Mouse (Mus musculus): Measurements from ENCODE around the gene Stat4. TPM values are rescaled to one million over a fixed set of nuclear protein-coding genes. Genes with fewer than 3 reads are reported as not detected.
"Not testable (repeated sequence)": the region's sequence is repeated elsewhere in the genome, so short reads cannot be mapped to it uniquely, and the experiment has no call there.

Gene Stat4
- polyA plus RNA-seq, 1 experiment from 2014 or later, result 2.1 TPM

DNA sequence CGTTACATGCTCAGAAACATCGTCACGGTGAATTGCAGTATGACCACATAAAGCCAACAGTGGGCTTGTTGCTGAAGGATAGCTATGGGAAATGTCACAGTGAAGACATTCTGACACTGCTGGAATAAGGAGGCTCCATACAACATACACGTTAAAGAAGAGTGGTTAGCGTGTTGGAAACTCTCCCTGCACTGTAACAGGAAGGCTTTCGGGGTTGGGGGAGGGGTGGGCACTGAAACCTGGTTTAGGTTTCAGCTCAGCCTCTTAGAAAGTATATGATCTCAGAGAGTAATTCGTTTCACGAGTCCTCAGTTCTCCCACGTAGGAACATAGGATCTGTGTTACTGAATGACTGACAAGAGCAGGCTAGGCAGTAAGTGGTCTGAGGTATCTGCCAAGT, 52.7 kb downstream of the Stat4 start:
- Histone ChIP-seq H3K9ac (ENCODE audit: low read depth, low read length) (no peak overlapping the region), H3K4me1 (ENCODE audit: control insufficient read depth, insufficient read depth, low read length) (no peaks in the 10 kb centered on the region; the same call in 1 of the 2 replicates), H3K4me2 (no peak overlapping the region), H3K9me3 (replicated peaks; ENCODE audit: control insufficient read depth, low read length) (no peaks in the 10 kb centered on the region), H3K36me3 (ENCODE audit: control insufficient read depth, insufficient read depth, low read length) (no peaks in the 10 kb centered on the region), H3K4me3 (ENCODE audit: low read depth, low read length) (no peak overlapping the region), H3K27ac (ENCODE audit: low read depth, low read length) (no peak overlapping the region), H3K27me3 (ENCODE audit: control insufficient read depth, insufficient read depth, low read length) (no peaks in the 10 kb centered on the region)
- 78% methylated on average over 9 of the region's 9 CpGs for WGBS (ENCODE audit: insufficient replicate concordance)
- no peak for ATAC-seq (replicated peaks; ENCODE audit: insufficient number of reproducible peaks, low FRiP score, low TSS enrichment)

DNA sequence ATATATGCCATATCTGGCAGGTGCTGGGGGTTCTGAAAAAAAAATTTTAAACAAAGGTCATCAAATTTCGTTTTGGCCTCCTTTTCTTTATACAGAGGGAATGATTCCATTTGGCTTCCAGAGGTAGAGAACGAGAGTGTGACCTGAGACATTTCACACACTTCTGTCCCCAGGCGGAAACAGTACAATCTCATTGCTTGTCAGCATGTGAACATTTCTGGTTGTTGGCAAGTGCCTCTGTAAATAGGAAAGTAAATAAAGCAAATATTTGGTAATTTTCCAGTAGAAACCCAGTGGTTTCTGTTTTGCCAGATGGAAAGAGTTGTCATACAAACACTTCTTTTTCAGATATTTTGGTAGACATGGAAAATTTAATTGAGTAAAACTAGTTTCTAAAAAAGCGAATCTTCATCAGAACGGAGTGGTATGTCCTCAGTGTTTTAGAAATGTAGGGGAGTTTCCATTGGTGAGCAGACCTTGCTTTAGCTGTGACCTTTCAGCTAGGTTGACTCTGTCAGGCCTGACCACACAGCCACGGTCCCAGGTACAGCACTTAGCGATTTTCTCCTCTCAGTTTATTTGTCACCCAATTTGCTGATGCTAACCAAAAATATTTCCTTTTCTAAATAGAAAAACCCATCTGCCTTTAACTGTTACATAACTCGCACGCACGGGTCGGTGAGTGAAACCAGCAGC, 53.6 kb downstream of the Stat4 start:
- 83% methylated on average over 11 of the region's 11 CpGs for WGBS (ENCODE audit: insufficient replicate concordance)
- H3K36me3 ChIP-seq (ENCODE audit: control insufficient read depth, insufficient read depth, low read length), result no peaks in the 10 kb centered on the region
- ATAC-seq (replicated peaks; ENCODE audit: insufficient number of reproducible peaks, low FRiP score, low TSS enrichment), result no peak
- H3K27me3 ChIP-seq (ENCODE audit: control insufficient read depth, insufficient read depth, low read length), result no peaks in the 10 kb centered on the region
- no peak overlapping the region for H3K4me3 ChIP-seq (ENCODE audit: low read depth, low read length)
- H3K9me3 ChIP-seq (replicated peaks; ENCODE audit: control insufficient read depth, low read length), result no peaks in the 10 kb centered on the region
- H3K4me2 ChIP-seq, result no peak overlapping the region
- H3K27ac ChIP-seq (ENCODE audit: low read depth, low read length), result no peak overlapping the region
- H3K4me1 ChIP-seq (ENCODE audit: control insufficient read depth, insufficient read depth, low read length), result no peaks in the 10 kb centered on the region; the same call in 1 of the 2 replicates
- H3K9ac ChIP-seq (ENCODE audit: low read depth, low read length), result no peak overlapping the region

DNA sequence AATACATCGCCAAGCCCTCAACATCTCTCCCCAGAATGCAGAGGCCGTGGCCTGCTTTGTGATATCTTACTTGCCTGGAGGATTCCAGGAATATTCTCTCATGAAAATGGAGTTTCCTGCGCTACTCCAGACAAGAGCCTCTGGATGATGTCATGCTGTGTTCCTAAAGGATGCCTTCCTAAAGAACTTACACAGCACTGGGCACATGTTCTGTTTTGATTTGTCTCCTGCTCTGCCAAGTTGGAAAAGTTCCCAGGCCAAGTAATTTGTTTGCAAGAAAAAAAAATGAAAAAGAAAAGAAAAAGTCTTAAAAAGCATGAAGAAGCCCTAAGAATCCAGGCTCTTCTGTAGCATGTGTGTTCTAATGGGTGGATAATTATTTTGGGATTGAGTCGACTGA, 56.2 kb downstream of the Stat4 start:
- no peaks in the 10 kb centered on the region for H3K27me3 ChIP-seq (ENCODE audit: control insufficient read depth, insufficient read depth, low read length)
- no peak overlapping the region for H3K4me3 ChIP-seq (ENCODE audit: low read depth, low read length)
- no peaks in the 10 kb centered on the region for H3K36me3 ChIP-seq (ENCODE audit: control insufficient read depth, insufficient read depth, low read length)
- no peak overlapping the region for H3K4me2 ChIP-seq
- H3K27ac ChIP-seq (ENCODE audit: low read depth, low read length), result no peak overlapping the region
- H3K4me1 ChIP-seq (ENCODE audit: control insufficient read depth, insufficient read depth, low read length), result no peaks in the 10 kb centered on the region; the same call in 1 of the 2 replicates
- WGBS (ENCODE audit: insufficient replicate concordance), result 51% methylated on average over 4 of the region's 4 CpGs
- ATAC-seq (replicated peaks; ENCODE audit: insufficient number of reproducible peaks, low FRiP score, low TSS enrichment), result no peak
- H3K9ac ChIP-seq (ENCODE audit: low read depth, low read length), result no peak overlapping the region
- H3K9me3 ChIP-seq (replicated peaks; ENCODE audit: control insufficient read depth, low read length), result no peaks in the 10 kb centered on the region

DNA sequence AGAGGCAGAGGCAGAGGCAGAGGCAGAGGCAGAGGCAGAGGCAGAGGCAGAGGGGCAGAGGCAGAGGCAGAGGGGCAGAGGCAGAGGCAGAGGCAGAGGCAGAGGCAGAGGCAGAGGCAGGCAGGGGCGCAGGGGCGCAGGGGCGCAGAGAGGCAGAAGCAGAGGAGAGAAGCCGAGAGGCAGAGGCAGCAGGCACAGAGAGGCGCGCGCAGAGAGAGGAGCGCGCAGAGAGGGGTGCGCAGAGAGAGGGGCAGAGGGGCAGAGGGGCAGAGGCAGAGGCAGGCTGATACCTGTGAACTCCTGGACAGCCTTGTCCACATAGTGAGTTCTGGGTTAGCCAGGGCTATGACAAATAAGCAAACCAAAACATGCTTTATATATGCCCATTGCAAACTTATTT, 59.9 kb downstream of the Stat4 start:
- H3K36me3 ChIP-seq (ENCODE audit: control insufficient read depth, insufficient read depth, low read length); H3K4me1 ChIP-seq (ENCODE audit: control insufficient read depth, insufficient read depth, low read length); H3K9me3 ChIP-seq (replicated peaks; ENCODE audit: control insufficient read depth, low read length); ATAC-seq (replicated peaks; ENCODE audit: insufficient number of reproducible peaks, low FRiP score, low TSS enrichment); H3K27ac ChIP-seq (ENCODE audit: low read depth, low read length); H3K9ac ChIP-seq (ENCODE audit: low read depth, low read length); H3K27me3 ChIP-seq (ENCODE audit: control insufficient read depth, insufficient read depth, low read length); H3K4me2 ChIP-seq; H3K4me3 ChIP-seq (ENCODE audit: low read depth, low read length): not testable (repeated sequence)
- 95% methylated on average over 10 of the region's 10 CpGs for WGBS (ENCODE audit: insufficient replicate concordance)

DNA sequence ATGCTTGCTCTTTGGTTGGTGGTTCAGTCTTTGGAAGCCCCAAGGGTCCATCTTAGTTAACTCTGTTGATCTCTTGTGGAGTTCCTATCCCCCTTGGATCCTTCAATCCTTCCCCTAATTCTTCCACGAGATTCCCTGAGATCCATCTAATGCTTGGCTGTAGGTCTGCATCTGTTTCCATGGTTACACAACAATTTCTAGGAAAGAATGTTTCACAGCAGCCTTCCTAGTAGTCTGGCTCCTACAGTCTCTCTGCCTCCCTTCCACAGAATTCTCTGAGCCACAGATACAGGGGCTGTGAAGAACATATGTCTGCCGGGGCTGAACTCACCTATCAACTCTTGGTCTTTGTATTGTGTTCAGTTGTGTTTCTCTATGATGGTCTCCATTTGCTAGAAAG, 61.8 kb downstream of the Stat4 start:
- Histone ChIP-seq H3K27me3 (ENCODE audit: control insufficient read depth, insufficient read depth, low read length) (no peaks in the 10 kb centered on the region), H3K36me3 (ENCODE audit: control insufficient read depth, insufficient read depth, low read length) (no peaks in the 10 kb centered on the region), H3K4me2 (no peak overlapping the region), H3K9me3 (replicated peaks; ENCODE audit: control insufficient read depth, low read length) (no peaks in the 10 kb centered on the region), H3K4me1 (ENCODE audit: control insufficient read depth, insufficient read depth, low read length) (no peaks in the 10 kb centered on the region), H3K27ac (ENCODE audit: low read depth, low read length) (no peak overlapping the region), H3K9ac (ENCODE audit: low read depth, low read length) (no peak overlapping the region), H3K4me3 (ENCODE audit: low read depth, low read length) (no peak overlapping the region)
- no peak for ATAC-seq (replicated peaks; ENCODE audit: insufficient number of reproducible peaks, low FRiP score, low TSS enrichment)
- 71% methylated on average over 2 of the region's 2 CpGs for WGBS (ENCODE audit: insufficient replicate concordance)

DNA sequence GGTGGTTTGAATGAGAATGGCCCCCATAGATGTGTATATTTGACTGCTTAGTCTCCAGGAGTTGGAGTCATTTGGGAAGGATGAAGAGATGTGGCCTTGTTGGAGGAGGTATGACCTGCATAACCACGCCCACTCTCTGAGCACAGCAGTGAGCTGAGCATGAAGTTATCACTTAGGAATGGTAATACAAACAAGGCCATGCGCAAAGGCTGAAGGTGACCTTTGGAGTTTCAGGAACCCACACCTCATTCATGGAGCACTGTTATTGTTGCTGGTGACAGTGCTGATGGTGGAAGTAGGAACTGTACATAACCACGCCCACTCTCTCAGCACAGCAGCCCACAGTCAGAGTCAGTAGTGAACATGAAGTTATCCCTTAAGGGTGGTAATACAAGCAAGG, 62.9 kb downstream of the Stat4 start:
- WGBS (ENCODE audit: insufficient replicate concordance), result 80% methylated on average over 3 of the region's 3 CpGs
- Histone ChIP-seq H3K4me1 (ENCODE audit: control insufficient read depth, insufficient read depth, low read length) (no peaks in the 10 kb centered on the region), H3K9me3 (replicated peaks; ENCODE audit: control insufficient read depth, low read length) (no peaks in the 10 kb centered on the region)

DNA sequence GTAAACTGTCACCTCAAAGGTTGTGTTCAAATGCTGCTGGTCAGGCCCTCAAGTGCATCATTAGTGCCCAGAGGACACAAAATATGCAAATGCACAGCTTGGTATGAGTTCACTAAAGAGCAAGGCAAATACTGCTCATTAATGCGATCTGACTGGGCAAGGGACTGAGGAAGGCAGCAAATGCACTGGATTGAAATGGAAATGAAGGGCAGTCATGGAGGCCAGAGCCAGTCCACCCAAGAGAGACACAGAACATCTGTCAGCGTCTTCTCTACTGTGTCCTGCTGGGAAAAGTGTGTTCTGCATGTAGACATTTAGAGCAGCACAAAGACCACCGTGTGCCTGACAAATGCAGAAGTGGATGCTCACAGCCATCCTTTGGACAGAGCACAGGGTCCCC, 64.6 kb downstream of the Stat4 start:
- Histone ChIP-seq H3K4me3 (ENCODE audit: low read depth, low read length) (no peak overlapping the region), H3K36me3 (ENCODE audit: control insufficient read depth, insufficient read depth, low read length) (no peaks in the 10 kb centered on the region), H3K9me3 (replicated peaks; ENCODE audit: control insufficient read depth, low read length) (no peaks in the 10 kb centered on the region), H3K4me2 (no peak overlapping the region), H3K27ac (ENCODE audit: low read depth, low read length) (no peak overlapping the region), H3K9ac (ENCODE audit: low read depth, low read length) (no peak overlapping the region), H3K27me3 (ENCODE audit: control insufficient read depth, insufficient read depth, low read length) (no peaks in the 10 kb centered on the region), H3K4me1 (ENCODE audit: control insufficient read depth, insufficient read depth, low read length) (no peaks in the 10 kb centered on the region)
- WGBS (ENCODE audit: insufficient replicate concordance), result 61% methylated on average over 3 of the region's 3 CpGs
- no peak for ATAC-seq (replicated peaks; ENCODE audit: insufficient number of reproducible peaks, low FRiP score, low TSS enrichment)

More for the DNA sequence above, 62.9 kb downstream of the Stat4 start:
- no peak overlapping the region for H3K4me2 ChIP-seq
- no peaks in the 10 kb centered on the region for H3K27me3 ChIP-seq (ENCODE audit: control insufficient read depth, insufficient read depth, low read length)
- H3K27ac ChIP-seq (ENCODE audit: low read depth, low read length), result no peak overlapping the region
- no peak overlapping the region for H3K4me3 ChIP-seq (ENCODE audit: low read depth, low read length)
- no peaks in the 10 kb centered on the region for H3K36me3 ChIP-seq (ENCODE audit: control insufficient read depth, insufficient read depth, low read length)
- H3K9ac ChIP-seq (ENCODE audit: low read depth, low read length), result no peak overlapping the region
- ATAC-seq (replicated peaks; ENCODE audit: insufficient number of reproducible peaks, low FRiP score, low TSS enrichment), result no peak

DNA sequence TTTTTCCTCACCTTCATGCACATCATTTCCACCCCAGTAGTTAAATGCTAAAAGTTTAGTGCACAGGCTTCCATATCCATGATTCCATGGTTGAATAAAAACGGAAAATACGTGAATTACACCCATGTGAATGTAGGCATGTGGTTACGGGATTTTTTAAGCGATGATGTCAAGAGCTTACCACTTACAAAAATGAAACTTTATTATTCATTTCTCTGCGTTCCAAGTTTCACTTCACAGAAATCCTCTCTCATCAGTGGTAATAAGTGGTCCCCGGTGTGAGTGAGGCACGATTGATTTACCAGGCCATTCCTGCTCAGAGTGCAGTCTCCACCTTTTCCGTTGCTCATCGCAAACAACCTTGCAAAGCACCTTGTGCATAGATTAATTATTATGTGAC, 66.0 kb downstream of the Stat4 start:
- Histone ChIP-seq H3K9ac (ENCODE audit: low read depth, low read length) (no peak overlapping the region), H3K9me3 (replicated peaks; ENCODE audit: control insufficient read depth, low read length) (no peaks in the 10 kb centered on the region), H3K36me3 (ENCODE audit: control insufficient read depth, insufficient read depth, low read length) (no peaks in the 10 kb centered on the region), H3K4me3 (ENCODE audit: low read depth, low read length) (no peak overlapping the region), H3K4me2 (no peak overlapping the region), H3K27me3 (ENCODE audit: control insufficient read depth, insufficient read depth, low read length) (no peaks in the 10 kb centered on the region), H3K4me1 (ENCODE audit: control insufficient read depth, insufficient read depth, low read length) (no peaks in the 10 kb centered on the region), H3K27ac (ENCODE audit: low read depth, low read length) (no peak overlapping the region)
- no peak for ATAC-seq (replicated peaks; ENCODE audit: insufficient number of reproducible peaks, low FRiP score, low TSS enrichment)
- WGBS (ENCODE audit: insufficient replicate concordance), result 89% methylated on average over 9 of the region's 9 CpGs

DNA sequence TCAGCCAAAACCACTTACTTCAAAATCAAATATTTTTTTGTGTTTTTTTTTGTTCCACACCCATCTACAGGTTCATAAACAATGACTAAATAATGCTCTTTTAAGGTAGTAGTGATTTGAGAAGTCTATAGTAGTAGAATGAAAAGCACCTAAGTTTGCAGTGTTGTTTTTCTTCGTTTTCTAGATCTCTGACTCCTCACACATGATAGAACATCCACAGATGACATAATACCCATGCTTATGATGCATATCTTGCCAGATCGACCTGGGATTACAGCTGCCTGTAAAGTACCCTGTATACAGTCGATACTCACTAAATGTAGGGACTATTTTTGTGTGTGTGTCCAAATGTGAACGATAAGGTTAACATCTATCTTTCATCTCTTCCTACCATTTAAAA, 69.0 kb downstream of the Stat4 start:
- Histone ChIP-seq H3K36me3 (ENCODE audit: control insufficient read depth, insufficient read depth, low read length) (no peaks in the 10 kb centered on the region), H3K4me2 (no peak overlapping the region), H3K27me3 (ENCODE audit: control insufficient read depth, insufficient read depth, low read length) (no peaks in the 10 kb centered on the region), H3K9me3 (replicated peaks; ENCODE audit: control insufficient read depth, low read length) (no peaks in the 10 kb centered on the region), H3K9ac (ENCODE audit: low read depth, low read length) (no peak overlapping the region), H3K4me1 (ENCODE audit: control insufficient read depth, insufficient read depth, low read length) (no peaks in the 10 kb centered on the region), H3K4me3 (ENCODE audit: low read depth, low read length) (no peak overlapping the region), H3K27ac (ENCODE audit: low read depth, low read length) (no peak overlapping the region)
- 75% methylated on average over 4 of the region's 4 CpGs for WGBS (ENCODE audit: insufficient replicate concordance)
- no peak for ATAC-seq (replicated peaks; ENCODE audit: insufficient number of reproducible peaks, low FRiP score, low TSS enrichment)
